Mouse (Mus musculus) stomach, postnatal 0 days (tissue): ENCODE results near the gene Tm9sf1.

Experiments
- CTCF ChIP-seq: IDR thresholded peaks from 2 replicates; pipeline ENCODE4 v1.5.1; 2016; ENCODE audit warnings: antibody characterized with exemption, low read depth, mild to moderate bottlenecking, moderate library complexity
- EP300 ChIP-seq: optimal IDR thresholded peaks from 2 replicates; pipeline ENCODE3; 2016; ENCODE audit warnings: antibody characterized with exemption

DNA sequence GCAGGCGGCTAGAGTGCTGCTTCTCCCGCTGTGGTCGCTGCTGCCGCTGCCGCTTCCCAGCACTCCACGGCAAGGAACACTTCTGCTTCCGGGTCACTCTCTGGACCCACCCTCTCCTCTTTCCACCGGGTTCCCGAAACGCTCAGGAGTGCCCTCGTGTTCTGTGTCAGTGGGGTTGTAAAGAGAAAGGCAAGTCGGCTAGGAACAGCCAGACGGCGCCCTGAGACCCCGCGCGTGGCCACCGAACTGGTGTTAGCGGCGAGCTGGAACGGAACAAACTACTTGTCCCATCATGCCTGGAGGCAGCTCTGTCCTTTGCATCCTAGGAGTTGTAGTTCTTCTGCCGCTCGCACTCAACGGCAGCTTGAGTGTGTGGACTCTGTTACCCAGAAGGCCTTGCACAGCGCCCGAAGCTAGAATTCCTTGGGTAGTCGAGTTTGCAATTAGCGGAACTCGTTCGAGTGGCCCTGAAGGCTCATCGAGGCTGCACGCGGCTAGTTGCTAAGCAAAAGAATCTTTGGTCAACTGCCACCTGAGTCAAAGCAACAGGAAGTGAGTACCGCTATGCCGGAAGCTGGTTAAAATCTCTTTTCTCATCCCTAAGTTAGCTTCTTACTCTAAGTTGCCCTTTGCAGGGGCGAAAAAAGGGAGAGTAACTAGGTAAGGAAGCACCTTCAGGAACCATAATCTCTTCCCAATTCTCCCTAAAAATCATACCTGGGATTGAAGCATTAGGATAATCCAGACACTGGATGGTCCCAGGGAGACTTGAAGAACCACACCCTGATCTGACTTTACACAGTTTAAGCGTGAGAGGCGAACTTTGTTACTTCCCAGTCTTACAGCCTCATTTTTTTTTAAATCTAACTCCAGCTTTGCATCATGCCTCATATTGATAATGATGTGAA lies 28.5 kb upstream of the Tm9sf1 start, which contains the start of the genes Gmpr2 and Nedd8:
- TF ChIP-seq CTCF = no peak
- TF ChIP-seq EP300 = no peak
